Mouse (Mus musculus): ENCODE data around the gene Abhd16a. TPM values are rescaled to one million over a fixed set of nuclear protein-coding genes. Genes with fewer than 3 reads are reported as not detected.

The Abhd16a gene
- total and polyA plus RNA-seq, 2 experiments = 63.3 to 78.4 TPM

- no peak for DNase-seq (ENCODE audit: extremely low read depth, low read depth, low spot score)
- WGBS = 42% methylated on average over 13 of the region's 13 CpGs
- no peaks in the 10 kb centered on the region for H3K27me3 ChIP-seq (ENCODE audit: control insufficient read depth, insufficient read depth, low read length)
- H3K4me1 ChIP-seq (ENCODE audit: control insufficient read depth, insufficient read depth, low read length) = peaks cover 21% of the 10 kb centered on the region
- peaks cover 11% of the 10 kb centered on the region; the same call in 1 of the 2 replicates for H3K36me3 ChIP-seq (ENCODE audit: control insufficient read depth, insufficient read depth, low read length)
- peak overlapping the region; percentile 92 for H3K9ac ChIP-seq (ENCODE audit: low read depth, low read length)
- H3K27ac ChIP-seq (replicated peaks; ENCODE audit: insufficient read depth, low read depth, low read length) = peak overlapping the region; percentile 94
- TF ChIP-seq CTCF (IDR thresholded peaks at IDR 0.05; ENCODE audit: low read depth, low read length) (no peak), POLR2A (IDR thresholded peaks at IDR 0.05; ENCODE audit: extremely low read depth, insufficient read depth, low read length) (no peak)
- peaks cover 18% of the 10 kb centered on the region; the same call in 1 of the 2 replicates for H3K79me2 ChIP-seq (ENCODE audit: control insufficient read depth, insufficient read depth, low read length)
- peak overlapping the region; percentile 95; the same call in 1 of the 2 replicates for H3K4me3 ChIP-seq (ENCODE audit: insufficient read depth, low read depth, low read length)
Observed at GRCm38 (mm10) chr17:35127017-35127416, 38.0 kb downstream of the Abhd16a start.

GRCm38 (mm10) chr17:35128996-35129395, 39.9 kb downstream of the Abhd16a start:
- WGBS = 63% methylated on average over 11 of the region's 11 CpGs
- DNase-seq (ENCODE audit: extremely low read depth, low read depth, low spot score) = no peak
- TF ChIP-seq CTCF (IDR thresholded peaks at IDR 0.05; ENCODE audit: low read depth, low read length) (no peak), POLR2A (IDR thresholded peaks at IDR 0.05; ENCODE audit: extremely low read depth, insufficient read depth, low read length) (no peak)
- H3K79me2 ChIP-seq (ENCODE audit: control insufficient read depth, insufficient read depth, low read length) = peaks cover 15% of the 10 kb centered on the region; the same call in 1 of the 2 replicates
- no peaks in the 10 kb centered on the region for H3K27me3 ChIP-seq (ENCODE audit: control insufficient read depth, insufficient read depth, low read length)
- no peak overlapping the region for H3K4me3 ChIP-seq (ENCODE audit: insufficient read depth, low read depth, low read length)
- H3K27ac ChIP-seq (replicated peaks; ENCODE audit: insufficient read depth, low read depth, low read length) = no peak overlapping the region
- no peak overlapping the region for H3K9ac ChIP-seq (ENCODE audit: low read depth, low read length)
- peaks cover 7% of the 10 kb centered on the region; the same call in 1 of the 2 replicates for H3K36me3 ChIP-seq (ENCODE audit: control insufficient read depth, insufficient read depth, low read length)
- H3K4me1 ChIP-seq (ENCODE audit: control insufficient read depth, insufficient read depth, low read length) = peaks cover 25% of the 10 kb centered on the region

- TF ChIP-seq CTCF (IDR thresholded peaks at IDR 0.05; ENCODE audit: low read depth, low read length) (no peak), POLR2A (IDR thresholded peaks at IDR 0.05; ENCODE audit: extremely low read depth, insufficient read depth, low read length) (no peak)
- DNase-seq (ENCODE audit: extremely low read depth, low read depth, low spot score) = no peak
- H3K4me3 ChIP-seq (ENCODE audit: insufficient read depth, low read depth, low read length) = peak overlapping the region; percentile 69
- peak overlapping the region; percentile 80 for H3K9ac ChIP-seq (ENCODE audit: low read depth, low read length)
- peaks cover 19% of the 10 kb centered on the region for H3K4me1 ChIP-seq (ENCODE audit: control insufficient read depth, insufficient read depth, low read length)
- H3K27ac ChIP-seq (replicated peaks; ENCODE audit: insufficient read depth, low read depth, low read length) = peak overlapping the region; percentile 85
- H3K27me3 ChIP-seq (ENCODE audit: control insufficient read depth, insufficient read depth, low read length) = no peaks in the 10 kb centered on the region
- peaks cover 7% of the 10 kb centered on the region; the same call in 1 of the 2 replicates for H3K36me3 ChIP-seq (ENCODE audit: control insufficient read depth, insufficient read depth, low read length)
- H3K79me2 ChIP-seq (ENCODE audit: control insufficient read depth, insufficient read depth, low read length) = peaks cover 19% of the 10 kb centered on the region; the same call in 1 of the 2 replicates
- WGBS = 23% methylated on average over 8 of the region's 8 CpGs
Observed at GRCm38 (mm10) chr17:35131038-35131437, 42.0 kb downstream of the Abhd16a start.

GRCm38 (mm10) chr17:35131500-35132173, 42.6 kb downstream of the Abhd16a start, which contains the start of gene Apom:
Gene Apom, minus strand, starts transcription at chr17:35132050.
- H3K4me1 ChIP-seq (ENCODE audit: control insufficient read depth, insufficient read depth, low read length) = peaks cover 20% of the 10 kb centered on the region
- H3K79me2 ChIP-seq (ENCODE audit: control insufficient read depth, insufficient read depth, low read length) = peaks cover 23% of the 10 kb centered on the region; the same call in 1 of the 2 replicates
- WGBS = 25% methylated on average over 15 of the region's 15 CpGs
- H3K36me3 ChIP-seq (ENCODE audit: control insufficient read depth, insufficient read depth, low read length) = peaks cover 7% of the 10 kb centered on the region; the same call in 1 of the 2 replicates
- H3K27me3 ChIP-seq (ENCODE audit: control insufficient read depth, insufficient read depth, low read length) = no peaks in the 10 kb centered on the region
- peak within 1 kb of the TSS; percentile 85 for H3K27ac ChIP-seq (replicated peaks; ENCODE audit: insufficient read depth, low read depth, low read length)
- DNase-seq (ENCODE audit: extremely low read depth, low read depth, low spot score) = peak; percentile 70
- H3K4me3 ChIP-seq (ENCODE audit: insufficient read depth, low read depth, low read length) = peak within 1 kb of the TSS; percentile 69
- peak; percentile 46; the same call in 1 of the 2 replicates for TF ChIP-seq POLR2A (IDR thresholded peaks at IDR 0.05; ENCODE audit: extremely low read depth, insufficient read depth, low read length)
- TF ChIP-seq CTCF (IDR thresholded peaks at IDR 0.05; ENCODE audit: low read depth, low read length) = no peak
- peak within 1 kb of the TSS; percentile 80 for H3K9ac ChIP-seq (ENCODE audit: low read depth, low read length)

GRCm38 (mm10) chr17:35132174-35132560, 43.1 kb downstream of the Abhd16a start:
- Histone ChIP-seq H3K4me1 (ENCODE audit: control insufficient read depth, insufficient read depth, low read length) (peaks cover 20% of the 10 kb centered on the region), H3K36me3 (ENCODE audit: control insufficient read depth, insufficient read depth, low read length) (peaks cover 7% of the 10 kb centered on the region; the same call in 1 of the 2 replicates), H3K79me2 (ENCODE audit: control insufficient read depth, insufficient read depth, low read length) (peaks cover 21% of the 10 kb centered on the region; the same call in 1 of the 2 replicates), H3K4me3 (ENCODE audit: insufficient read depth, low read depth, low read length) (no peak overlapping the region), H3K9ac (ENCODE audit: low read depth, low read length) (peak overlapping the region; percentile 15; the same call in 1 of the 2 replicates), H3K27me3 (ENCODE audit: control insufficient read depth, insufficient read depth, low read length) (no peaks in the 10 kb centered on the region), H3K27ac (replicated peaks; ENCODE audit: insufficient read depth, low read depth, low read length) (peak overlapping the region; percentile 57)
- 31% methylated on average over 3 of the region's 3 CpGs for WGBS
- no peak for TF ChIP-seq POLR2A (IDR thresholded peaks at IDR 0.05; ENCODE audit: extremely low read depth, insufficient read depth, low read length)
- TF ChIP-seq CTCF (IDR thresholded peaks at IDR 0.05; ENCODE audit: low read depth, low read length) = no peak
- DNase-seq (ENCODE audit: extremely low read depth, low read depth, low spot score) = no peak

Measured in liver, adult 2 months (tissue).